Mouse (Mus musculus): ENCODE measurements around the gene Fbxw8.

GRCm38 (mm10) chr5:118035786-118036185 lies 119.5 kb downstream of the Fbxw8 start:
- no peak for TF ChIP-seq CTCF (IDR thresholded peaks at IDR 0.05; ENCODE audit: extremely low read depth, insufficient read length, insufficient replicate concordance, low read depth, low read length)
- no peak for TF ChIP-seq POLR2A (IDR thresholded peaks at IDR 0.05; ENCODE audit: low read depth, low read length)
